Mouse (Mus musculus) testis, adult 2 months (tissue): ENCODE results near the gene Jag1. TPM values are rescaled to one million over a fixed set of nuclear protein-coding genes. Genes with fewer than 3 reads are reported as not detected.

Experiments
- H3K27ac ChIP-seq: fragments of 200-500 bp; 2 replicates; pipeline ENCODE4 v1.5.1; 2012; ENCODE audit warnings: low read depth, low read length; ENCODE audit not compliant: control insufficient read depth, insufficient read depth
- H3K27me3 ChIP-seq: fragments of 200-500 bp; 2 replicates; pipeline ENCODE4 v1.6.1; 2012; ENCODE audit warnings: mild to moderate bottlenecking, low read length, moderate library complexity; ENCODE audit not compliant: control insufficient read depth, insufficient read depth
- H3K36me3 ChIP-seq: fragments of 200-500 bp; 2 replicates; pipeline ENCODE4 v1.6.1; 2012; ENCODE audit warnings: mild to moderate bottlenecking, low read length; ENCODE audit not compliant: control insufficient read depth, insufficient read depth
- H3K4me1 ChIP-seq: fragments of 200-500 bp; 2 replicates; pipeline ENCODE4 v1.6.1; 2012; ENCODE audit warnings: low read length; ENCODE audit not compliant: control insufficient read depth, insufficient read depth
- H3K4me3 ChIP-seq: fragments of 200-500 bp; 2 replicates; pipeline ENCODE4 v1.5.1; 2012; ENCODE audit warnings: low read depth, mild to moderate bottlenecking, low read length, moderate library complexity, mixed read lengths; ENCODE audit not compliant: control insufficient read depth
- CTCF ChIP-seq: fragments of 200-500 bp; IDR thresholded peaks from 2 replicates; pipeline ENCODE4 v1.5.1; 2012; ENCODE audit warnings: low read depth, mild to moderate bottlenecking, inconsistent platforms, low read length, moderate library complexity; ENCODE audit not compliant: control insufficient read depth, insufficient read depth, insufficient replicate concordance
- POLR2A ChIP-seq: fragments of 200-500 bp; IDR thresholded peaks from 2 replicates; pipeline ENCODE4 v1.6.1; 2012; ENCODE audit warnings: low read depth, mild to moderate bottlenecking, inconsistent platforms, low read length, moderate library complexity; ENCODE audit not compliant: control insufficient read depth
- polyA plus RNA-seq: library from polyadenylated mRNA; depleted of rRNA; stranded (reverse); fragments of >200 nt; gene quantifications from 2 replicates; pipeline ENCODE4 v1.2.3, GENCODE M21; 2012; rRNA removed

Gene Jag1
- 7.0 and 7.1 TPM in 2 replicates for polyA plus RNA-seq

DNA sequence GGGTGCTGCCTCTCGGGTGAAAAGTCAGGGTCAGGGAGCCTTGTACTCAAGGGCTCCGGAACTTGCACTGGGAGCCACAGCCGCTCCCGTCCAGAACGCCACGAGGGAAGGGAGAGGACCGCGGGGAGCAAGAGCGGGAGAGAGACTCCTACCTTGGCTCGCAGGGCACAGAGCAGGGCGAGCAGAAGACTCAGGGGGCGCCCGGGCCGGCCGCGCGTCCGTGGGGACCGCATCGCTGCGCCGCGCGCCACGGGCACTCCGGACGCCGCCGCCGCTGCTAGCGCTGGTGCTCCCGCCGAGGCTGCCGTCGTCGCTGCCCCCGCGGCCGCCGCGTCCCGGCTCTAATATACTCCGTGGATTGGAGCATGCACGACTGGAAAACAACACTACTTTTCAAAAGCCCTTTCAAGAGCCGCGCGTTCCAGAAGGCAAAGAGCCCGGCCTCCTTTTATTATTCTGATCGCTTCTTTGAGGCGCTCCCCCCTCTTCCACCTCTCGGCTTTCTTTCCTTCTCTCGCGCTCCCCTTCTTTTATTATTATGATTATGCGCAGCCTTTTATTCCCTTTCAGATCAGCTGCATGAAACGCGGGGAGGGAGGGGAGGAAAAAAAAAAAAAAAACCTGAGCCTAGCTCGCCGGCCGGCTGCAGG lies at the start of gene Jag1:
Jag1 (minus strand) TSS at position 620 of the 650 bp plus-strand sequence.
- Histone ChIP-seq H3K27me3 (no peaks in the 10 kb centered on the region), H3K27ac (peak within 1 kb of the TSS; percentile 72), H3K4me3 (peak within 1 kb of the TSS; percentile 86), H3K4me1 (peaks cover 18% of the 10 kb centered on the region), H3K36me3 (no peaks in the 10 kb centered on the region)
- TF ChIP-seq POLR2A (no peak), CTCF (no peak)

DNA sequence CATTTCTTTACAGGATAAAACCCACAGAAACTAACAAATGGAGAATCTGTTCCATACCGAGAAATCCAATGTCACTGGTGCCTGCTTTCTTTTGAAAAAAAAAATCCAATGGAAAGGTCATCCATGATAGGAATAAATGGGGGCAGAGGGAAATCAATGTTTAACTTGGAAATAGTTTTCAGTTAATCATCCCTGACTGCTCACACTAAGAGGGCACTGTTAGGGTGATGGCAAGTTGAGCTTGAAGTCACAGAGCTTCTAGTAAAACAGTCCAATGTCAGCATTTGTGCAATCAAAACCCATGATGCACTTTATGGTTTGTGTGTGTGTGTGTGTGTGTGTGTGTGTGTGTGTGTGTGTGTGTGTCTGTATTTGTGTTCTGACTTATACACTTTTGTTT lies 39.6 kb upstream of the Jag1 start:
- Histone ChIP-seq H3K4me3 (no peak overlapping the region), H3K27ac (no peak overlapping the region), H3K27me3 (no peaks in the 10 kb centered on the region), H3K4me1 (no peaks in the 10 kb centered on the region), H3K36me3 (no peaks in the 10 kb centered on the region)
- TF ChIP-seq POLR2A: no peak
- TF ChIP-seq CTCF: no peak

DNA sequence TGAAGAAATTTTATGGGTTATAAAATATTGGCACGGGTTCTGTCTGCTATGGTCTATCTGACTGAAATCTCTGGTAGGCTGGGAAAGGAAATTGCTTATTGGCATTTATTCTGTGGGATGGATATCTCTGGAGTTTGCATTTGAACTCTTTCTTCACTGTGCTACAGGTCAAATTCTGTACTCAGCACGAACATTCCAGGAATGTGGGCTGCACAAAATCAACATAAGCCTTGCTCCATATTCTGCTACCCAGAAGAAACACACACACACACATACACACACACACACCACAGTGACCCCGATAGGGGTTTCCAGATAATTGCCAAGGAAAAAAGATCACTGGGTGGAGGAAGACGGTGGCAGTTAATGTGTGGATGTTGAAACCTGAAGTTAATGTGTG lies 37.4 kb upstream of the Jag1 start:
- no peaks in the 10 kb centered on the region for H3K36me3 ChIP-seq

DNA sequence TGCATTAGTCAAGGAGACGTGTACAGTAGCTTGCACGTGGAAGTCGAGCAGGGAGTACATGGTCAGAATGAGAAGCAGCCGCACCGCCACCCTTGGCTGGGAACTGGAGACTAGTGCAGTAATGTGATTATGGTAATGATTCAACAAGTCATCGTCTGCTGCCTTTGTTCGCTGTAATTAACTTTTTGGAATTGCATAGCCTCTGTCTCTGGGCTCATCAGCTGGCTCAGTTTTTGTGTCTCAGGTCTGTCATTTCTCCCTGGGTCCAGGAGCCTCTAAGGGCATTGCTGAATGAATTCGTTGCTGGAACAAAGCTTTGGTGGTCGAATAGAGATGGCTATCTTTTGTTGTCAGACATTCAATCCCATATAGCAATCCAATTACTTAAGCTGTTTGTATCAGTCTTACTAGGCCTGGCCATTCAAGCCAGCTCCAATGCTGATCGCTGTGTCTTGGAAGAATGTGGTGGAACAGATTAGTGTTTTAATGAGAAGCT lies 36.8 kb upstream of the Jag1 start:
- Histone ChIP-seq H3K27ac (no peak overlapping the region), H3K36me3 (no peaks in the 10 kb centered on the region)
- TF ChIP-seq POLR2A (no peak), CTCF (no peak)

More for the DNA sequence above, 37.4 kb upstream of the Jag1 start:
- no peak for TF ChIP-seq CTCF
- TF ChIP-seq POLR2A: no peak
- Histone ChIP-seq H3K4me1 (no peaks in the 10 kb centered on the region), H3K27ac (no peak overlapping the region), H3K27me3 (no peaks in the 10 kb centered on the region), H3K4me3 (no peak overlapping the region)

DNA sequence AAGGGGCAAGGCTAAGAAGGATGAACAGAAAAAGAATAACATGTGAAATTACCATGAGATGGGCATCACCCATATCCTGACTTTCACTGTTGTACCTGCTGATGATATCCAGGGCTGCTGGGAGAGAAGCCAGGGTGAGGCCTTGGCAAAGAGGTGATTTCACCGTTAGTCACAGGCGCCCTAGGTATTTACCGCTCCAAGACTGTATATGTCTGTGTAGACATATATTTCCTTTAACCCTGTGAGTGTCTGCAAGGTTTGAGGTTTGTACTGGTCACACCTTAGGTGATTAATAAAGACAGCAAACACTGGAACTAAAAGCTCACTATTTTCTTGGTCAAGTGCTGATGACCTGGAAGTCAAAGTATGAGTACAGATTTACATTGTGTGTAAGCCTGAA lies 34.5 kb upstream of the Jag1 start:
- H3K4me1 ChIP-seq: no peaks in the 10 kb centered on the region

More for the DNA sequence above, 36.8 kb upstream of the Jag1 start:
- no peaks in the 10 kb centered on the region for H3K27me3 ChIP-seq
- H3K4me1 ChIP-seq: no peaks in the 10 kb centered on the region
- H3K4me3 ChIP-seq: no peak overlapping the region

DNA sequence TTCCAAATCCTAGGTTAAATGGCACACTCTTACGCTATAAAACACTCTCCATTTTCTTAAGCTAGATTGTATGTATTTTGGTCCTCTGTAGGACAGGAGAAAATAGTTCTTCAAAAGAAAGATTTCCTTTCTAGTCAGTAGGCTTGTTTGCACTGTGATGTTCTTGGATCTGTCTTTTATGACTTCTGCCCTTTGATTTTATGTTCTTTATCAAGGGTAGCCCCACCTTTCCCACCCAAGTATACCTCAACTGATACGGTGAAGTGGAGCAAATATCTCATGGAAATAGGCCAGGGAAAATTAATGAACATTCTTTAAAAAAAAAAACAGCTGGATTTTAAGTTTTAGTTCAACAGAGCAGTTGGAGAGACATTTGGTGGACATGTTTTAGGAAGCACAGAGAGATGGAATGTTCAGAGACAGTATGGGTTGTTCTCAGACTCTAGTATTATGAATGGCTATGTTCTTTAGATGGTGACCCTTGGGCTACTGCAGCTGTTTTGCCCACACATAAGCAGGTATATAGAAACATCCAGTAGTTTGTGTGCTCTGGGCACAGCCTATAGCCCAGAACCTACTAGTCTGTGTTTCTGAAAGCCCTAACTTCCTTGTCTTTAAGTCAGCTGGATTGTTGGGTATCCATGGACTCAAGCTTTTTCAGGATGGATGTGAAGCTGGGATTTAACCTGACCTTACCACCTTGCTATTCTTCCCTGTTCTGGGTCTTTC lies 30.7 kb upstream of the Jag1 start:
- Histone ChIP-seq H3K27ac (no peak overlapping the region), H3K36me3 (no peaks in the 10 kb centered on the region), H3K27me3 (no peaks in the 10 kb centered on the region), H3K4me3 (no peak overlapping the region), H3K4me1 (no peaks in the 10 kb centered on the region)
- no peak for TF ChIP-seq POLR2A
- TF ChIP-seq CTCF: no peak

More for the DNA sequence above, 34.5 kb upstream of the Jag1 start:
- H3K27ac ChIP-seq: no peak overlapping the region
- TF ChIP-seq CTCF: no peak
- no peaks in the 10 kb centered on the region for H3K27me3 ChIP-seq
- H3K4me3 ChIP-seq: no peak overlapping the region
- H3K36me3 ChIP-seq: no peaks in the 10 kb centered on the region

DNA sequence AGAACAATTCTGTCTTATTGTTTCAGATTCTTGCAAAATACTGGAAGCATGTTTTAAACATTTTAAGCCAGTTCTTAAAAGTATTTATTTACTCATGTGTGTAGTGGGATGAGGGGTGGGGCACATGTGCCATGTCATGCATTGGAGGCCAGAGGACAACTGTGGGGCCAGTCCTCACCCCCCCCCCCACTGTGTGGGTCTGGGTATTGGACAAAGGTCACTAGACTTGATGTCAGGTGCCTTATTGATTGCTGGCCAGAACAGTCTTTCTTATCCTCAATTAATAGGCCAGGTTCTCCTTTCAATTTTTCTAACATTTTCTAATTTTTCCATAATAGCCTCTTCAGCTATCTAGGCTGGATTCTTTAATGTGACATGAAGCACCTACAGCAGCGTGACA lies 21.6 kb upstream of the Jag1 start:
- no peak for TF ChIP-seq CTCF
- TF ChIP-seq POLR2A: no peak
- Histone ChIP-seq H3K27ac (no peak overlapping the region), H3K4me3 (no peak overlapping the region), H3K4me1 (no peaks in the 10 kb centered on the region), H3K36me3 (no peaks in the 10 kb centered on the region), H3K27me3 (no peaks in the 10 kb centered on the region)
